9 mouse cellular contexts compared by ENCODE assay signal in the genomic region with DNA sequence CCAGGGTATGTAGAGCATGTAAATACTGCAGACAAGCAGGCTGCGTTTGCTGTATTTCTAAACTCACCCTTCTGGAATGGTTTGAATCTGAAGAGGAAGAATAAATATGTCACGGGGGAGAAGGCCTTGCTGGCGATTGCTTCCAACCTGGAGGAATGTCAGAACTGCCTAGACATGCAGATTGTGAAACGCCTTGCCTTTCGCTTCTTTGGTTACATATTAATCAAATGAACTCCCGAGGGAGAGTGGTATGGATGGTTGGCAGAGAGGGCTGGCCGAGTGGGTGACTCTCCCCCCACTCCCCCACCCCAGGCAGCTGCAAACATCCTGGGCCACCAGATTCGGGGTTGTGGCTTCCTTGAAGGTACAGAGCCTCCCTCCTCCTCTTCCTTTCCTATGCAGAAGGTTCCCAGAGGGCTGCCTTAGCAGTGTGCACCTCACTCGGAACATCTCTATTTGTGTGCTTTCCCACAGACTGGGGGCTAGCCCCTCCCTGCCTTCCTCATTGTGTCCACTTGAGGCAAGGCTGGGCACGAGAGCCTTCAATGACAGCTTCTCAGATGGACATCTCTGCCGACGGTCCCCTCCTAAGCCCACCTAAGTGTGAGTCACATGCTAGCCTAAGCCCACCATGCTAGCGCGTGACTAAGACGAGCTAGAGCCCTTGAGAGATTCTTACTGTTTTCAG.
DNase-seq lines count a peak whose midpoint lies in the region; ATAC-seq lines count a peak whose summit lies in the region.
"Had no signal": no experiment of that assay in that cellular context is flagged by ENCODE, and none has a peak within 500 bp of the region (broad histone marks: within the 10 kb centered on the region; RNA-seq: fewer than 3 reads in every experiment).

No protein-coding gene starts in this region.

- H3K27ac ChIP-seq in embryonic facial prominence, embryonic 13.5 days = peak overlapping the region; percentile 69
- H3K27ac ChIP-seq in kidney, embryonic 15.5 days = peak overlapping the region; percentile 43; the same call in 1 of the 2 replicates
- peak overlapping the region; percentile 90 for H3K27ac ChIP-seq in lung, embryonic 15.5 days
- H3K27ac ChIP-seq: forebrain, embryonic 12.5 days had no signal

- peak overlapping the region; percentile 20 for H3K4me2 ChIP-seq in embryonic facial prominence, embryonic 13.5 days
- peak overlapping the region; percentile 21 for H3K4me2 ChIP-seq in kidney, embryonic 15.5 days
- H3K4me2 ChIP-seq in lung, embryonic 15.5 days = peak overlapping the region; percentile 36; the same call in 1 of the 2 replicates
- H3K4me2 ChIP-seq: forebrain, embryonic 12.5 days had no signal

- no peaks in the 10 kb centered on the region for H3K27me3 ChIP-seq in embryonic facial prominence, embryonic 13.5 days
- H3K27me3 ChIP-seq in kidney, embryonic 15.5 days = 0 out of 2 replicates have a peak, but pooled peaks cover 2% of the 10 kb centered on the region
- H3K27me3 ChIP-seq in lung, embryonic 15.5 days = no peaks in the 10 kb centered on the region
- H3K27me3 ChIP-seq: forebrain, embryonic 12.5 days had no signal

- peaks cover 9% of the 10 kb centered on the region for H3K4me1 ChIP-seq in embryonic facial prominence, embryonic 13.5 days
- peaks cover 21% of the 10 kb centered on the region for H3K4me1 ChIP-seq in kidney, embryonic 15.5 days
- peaks cover 6% of the 10 kb centered on the region for H3K4me1 ChIP-seq in lung, embryonic 15.5 days
- H3K4me1 ChIP-seq: forebrain, embryonic 12.5 days had no signal

- intact Hi-C loops in heart, postnatal 36 days (cut with DNase I) = no loop called here

- 37% methylated on average over 15 of the region's 15 CpGs for WGBS in embryonic facial prominence, embryonic 13.5 days
- 36% methylated on average over 15 of the region's 15 CpGs for WGBS in kidney, embryonic 15.5 days
- WGBS in lung, embryonic 15.5 days = 24% methylated on average over 15 of the region's 15 CpGs

- peak overlapping the region; percentile 36; the same call in 1 of the 2 replicates for H3K9ac ChIP-seq in embryonic facial prominence, embryonic 13.5 days
- H3K9ac ChIP-seq in kidney, embryonic 15.5 days = no peak overlapping the region
- no peak overlapping the region for H3K9ac ChIP-seq in lung, embryonic 15.5 days
- H3K9ac ChIP-seq: forebrain, embryonic 12.5 days had no signal

- no peak overlapping the region for H3K4me3 ChIP-seq in embryonic facial prominence, embryonic 13.5 days
- no peak overlapping the region; the same call in 1 of the 2 replicates for H3K4me3 ChIP-seq in kidney, embryonic 15.5 days (replicated peaks)
- H3K4me3 ChIP-seq in lung, embryonic 15.5 days = no peak overlapping the region
- H3K4me3 ChIP-seq: forebrain, embryonic 12.5 days had no signal

- H3K9me3 ChIP-seq in embryonic facial prominence, embryonic 13.5 days = no peaks in the 10 kb centered on the region
- no peaks in the 10 kb centered on the region for H3K9me3 ChIP-seq in kidney, embryonic 15.5 days (replicated peaks)
- no peaks in the 10 kb centered on the region for H3K9me3 ChIP-seq in lung, embryonic 15.5 days
- H3K9me3 ChIP-seq: forebrain, embryonic 12.5 days had no signal

- H3K36me3 ChIP-seq in embryonic facial prominence, embryonic 13.5 days = no peaks in the 10 kb centered on the region
- H3K36me3 ChIP-seq in kidney, embryonic 15.5 days = no peaks in the 10 kb centered on the region
- no peaks in the 10 kb centered on the region for H3K36me3 ChIP-seq in lung, embryonic 15.5 days
- H3K36me3 ChIP-seq: forebrain, embryonic 12.5 days had no signal

- ATAC-seq in embryonic facial prominence, embryonic 13.5 days (ENCODE audit: insufficient number of reproducible peaks, insufficient read depth, low FRiP score, low TSS enrichment, low read depth) = no peak
- peak; percentile 81 for ATAC-seq in kidney, embryonic 15.5 days (replicated peaks; ENCODE audit: low FRiP score)
- ATAC-seq in lung, embryonic 15.5 days (ENCODE audit: borderline replicate concordance, extremely low read depth, low FRiP score, low TSS enrichment) = peak; percentile 89

- peak; percentile 51 for DNase-seq in 3134 (ENCODE audit: extremely low read depth, insufficient read length, low spot score)
- DNase-seq in gastrocnemius, adult 18-20 months (ENCODE audit: low spot score) = no peak
- no peak for DNase-seq in layer of hippocampus, adult 18-20 months (ENCODE audit: low spot score in 2 of 2)
- no peak for DNase-seq in spleen, postnatal 36 days (ENCODE audit: low spot score in 2 of 2)
- no peak for DNase-seq in heart, postnatal 36 days
